Mouse (Mus musculus): ENCODE results near the gene St7l. TPM values are rescaled to one million over a fixed set of nuclear protein-coding genes. Genes with fewer than 3 reads are reported as not detected.

The St7l gene
- polyA plus RNA-seq, 1 experiment from 2014 or later = 40.6 TPM

DNA sequence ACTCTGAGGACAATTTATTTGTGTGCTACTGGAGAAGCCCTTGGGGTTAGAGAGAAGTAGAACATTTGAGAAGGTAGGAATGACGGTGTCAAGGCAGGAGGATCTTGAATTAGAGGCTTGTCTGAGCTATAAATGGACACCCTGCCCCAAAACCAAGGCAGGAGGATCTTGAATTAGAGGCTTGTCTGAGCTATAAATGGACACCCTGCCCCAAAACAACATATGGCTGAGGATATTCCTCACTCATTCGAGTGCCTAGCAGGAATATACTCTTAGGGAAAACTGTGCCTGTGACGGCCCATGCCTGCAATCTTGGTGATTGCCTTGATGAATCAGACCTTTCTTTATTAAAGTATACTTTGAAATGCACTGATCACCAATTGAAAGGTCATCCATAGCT is 42.2 kb downstream of the St7l start:
- H3K9me3 ChIP-seq = no peaks in the 10 kb centered on the region
- no peak overlapping the region for H3K27ac ChIP-seq (replicated peaks)
- H3K4me1 ChIP-seq = no peaks in the 10 kb centered on the region
- 86% methylated on average over 3 of the region's 3 CpGs for WGBS
- no peak for ATAC-seq (replicated peaks)
- no peak overlapping the region for H3K4me2 ChIP-seq (replicated peaks)
- H3K4me3 ChIP-seq = no peak overlapping the region
- H3K27me3 ChIP-seq = no peaks in the 10 kb centered on the region
- H3K36me3 ChIP-seq = peaks cover 19% of the 10 kb centered on the region; the same call in 1 of the 2 replicates
- no peak overlapping the region for H3K9ac ChIP-seq (replicated peaks)

DNA sequence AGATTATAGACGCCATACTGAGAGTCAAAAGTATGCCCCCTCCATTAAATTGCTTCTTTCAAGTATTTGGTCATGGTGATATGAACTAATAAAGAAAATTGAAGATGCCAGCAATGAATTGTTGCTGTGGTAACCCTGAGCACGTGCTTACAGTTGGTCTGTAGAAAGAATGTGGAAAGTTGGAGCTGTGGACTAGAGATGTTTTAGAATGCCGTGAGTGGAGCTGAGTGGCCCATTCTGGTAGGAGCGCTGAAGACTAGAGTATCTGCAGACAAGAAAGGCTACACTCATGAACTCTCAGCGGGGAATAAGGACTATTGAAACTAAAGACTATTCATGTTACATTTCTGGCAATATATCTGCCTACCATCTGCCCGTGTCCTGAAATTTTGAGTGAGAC is 45.4 kb downstream of the St7l start:
- ATAC-seq (replicated peaks) = no peak
- WGBS = 85% methylated on average over 6 of the region's 6 CpGs
- H3K9me3 ChIP-seq = no peaks in the 10 kb centered on the region

DNA sequence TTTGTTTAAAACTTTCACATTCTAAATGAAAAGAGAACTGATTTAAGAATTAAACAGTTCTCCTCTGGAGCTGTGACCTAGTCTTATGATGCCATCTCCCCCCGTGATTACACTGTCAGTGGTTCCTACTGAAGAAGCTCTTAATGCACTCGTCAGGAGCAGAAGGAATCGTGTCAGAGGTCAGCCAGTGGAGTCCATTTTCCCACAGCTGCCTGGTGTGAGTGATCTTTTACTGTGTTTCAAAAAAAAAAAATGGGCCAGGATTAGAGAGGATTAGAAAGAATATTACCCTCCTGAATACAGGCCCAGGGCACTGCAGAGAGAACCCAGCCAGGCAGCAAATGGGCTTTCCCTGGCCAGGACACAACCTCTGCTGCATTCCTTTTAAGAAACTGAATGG is 51.2 kb downstream of the St7l start:
- Histone ChIP-seq H3K36me3 (peaks cover 10% of the 10 kb centered on the region; the same call in 1 of the 2 replicates), H3K9ac (replicated peaks) (no peak overlapping the region), H3K27me3 (no peaks in the 10 kb centered on the region), H3K27ac (replicated peaks) (no peak overlapping the region), H3K4me2 (replicated peaks) (no peak overlapping the region), H3K4me1 (no peaks in the 10 kb centered on the region), H3K4me3 (no peak overlapping the region), H3K9me3 (no peaks in the 10 kb centered on the region)
- no peak for ATAC-seq (replicated peaks)
- WGBS = 7% methylated on average over 3 of the region's 3 CpGs

More for the DNA sequence above, 45.4 kb downstream of the St7l start:
- peaks cover 14% of the 10 kb centered on the region; the same call in 1 of the 2 replicates for H3K36me3 ChIP-seq
- no peak overlapping the region for H3K27ac ChIP-seq (replicated peaks)
- no peak overlapping the region for H3K9ac ChIP-seq (replicated peaks)
- no peaks in the 10 kb centered on the region for H3K4me1 ChIP-seq
- no peak overlapping the region for H3K4me2 ChIP-seq (replicated peaks)
- H3K4me3 ChIP-seq = no peak overlapping the region
- H3K27me3 ChIP-seq = no peaks in the 10 kb centered on the region

DNA sequence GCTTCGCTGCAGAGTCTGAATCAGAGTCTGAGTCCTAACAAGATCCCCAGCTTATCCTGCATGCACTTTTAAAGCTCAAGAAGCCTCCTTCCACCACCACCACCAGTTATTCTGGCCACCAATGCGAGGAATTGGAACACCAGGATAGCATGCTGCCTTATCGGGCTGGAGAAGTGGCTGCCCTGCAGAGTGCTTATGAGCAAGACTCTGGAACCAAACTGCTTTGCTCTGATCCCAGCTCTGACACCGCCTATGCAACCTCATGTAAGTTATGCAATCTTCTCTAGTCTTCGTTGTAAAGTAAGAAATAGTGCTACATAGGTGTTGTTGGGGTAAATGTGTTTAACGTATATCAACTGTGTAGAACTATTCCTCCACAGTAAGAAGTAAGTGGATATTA is 65.6 kb downstream of the St7l start:
- Histone ChIP-seq H3K9me3 (no peaks in the 10 kb centered on the region), H3K9ac (replicated peaks) (no peak overlapping the region), H3K4me1 (peaks cover 5% of the 10 kb centered on the region; the same call in 1 of the 2 replicates), H3K36me3 (peaks cover 16% of the 10 kb centered on the region), H3K27ac (replicated peaks) (no peak overlapping the region), H3K4me3 (no peak overlapping the region), H3K4me2 (replicated peaks) (no peak overlapping the region), H3K27me3 (no peaks in the 10 kb centered on the region)
- ATAC-seq (replicated peaks) = no peak
- WGBS = 97% methylated on average over 6 of the region's 6 CpGs

DNA sequence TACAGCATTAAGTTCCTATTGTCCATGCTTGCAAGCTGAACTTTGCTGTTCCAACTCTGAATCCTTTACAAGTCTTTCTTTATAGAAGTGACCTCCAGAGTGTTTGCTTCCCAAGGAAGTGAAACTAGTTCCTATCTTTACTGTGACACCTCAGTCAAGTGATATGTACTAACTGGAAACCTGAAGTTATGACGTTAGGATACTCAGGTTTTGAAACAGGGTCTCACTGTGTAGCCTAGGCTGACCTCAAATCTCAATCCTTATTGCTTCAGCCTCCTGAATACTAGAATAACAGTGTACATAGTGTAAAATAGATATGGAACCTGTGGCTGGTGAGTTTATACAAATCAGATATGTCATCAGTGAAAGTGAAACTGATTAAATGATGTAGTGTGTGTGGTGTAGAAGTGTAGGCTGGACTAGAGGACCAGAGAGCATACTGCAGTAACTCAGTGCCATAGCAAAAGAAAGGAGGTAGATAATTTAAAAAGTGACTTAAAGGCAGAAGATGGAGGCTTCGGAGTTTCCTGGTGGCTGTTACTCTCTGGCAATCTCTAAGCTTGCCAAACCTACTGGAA is 74.0 kb downstream of the St7l start:
- Histone ChIP-seq H3K9me3 (no peaks in the 10 kb centered on the region), H3K4me3 (no peak overlapping the region), H3K36me3 (no peaks in the 10 kb centered on the region; the same call in 1 of the 2 replicates), H3K9ac (replicated peaks) (no peak overlapping the region), H3K4me1 (no peaks in the 10 kb centered on the region), H3K27ac (replicated peaks) (no peak overlapping the region), H3K27me3 (no peaks in the 10 kb centered on the region), H3K4me2 (replicated peaks) (no peak overlapping the region)
- WGBS = 87% methylated on average over 2 of the region's 2 CpGs
- no peak for ATAC-seq (replicated peaks)

DNA sequence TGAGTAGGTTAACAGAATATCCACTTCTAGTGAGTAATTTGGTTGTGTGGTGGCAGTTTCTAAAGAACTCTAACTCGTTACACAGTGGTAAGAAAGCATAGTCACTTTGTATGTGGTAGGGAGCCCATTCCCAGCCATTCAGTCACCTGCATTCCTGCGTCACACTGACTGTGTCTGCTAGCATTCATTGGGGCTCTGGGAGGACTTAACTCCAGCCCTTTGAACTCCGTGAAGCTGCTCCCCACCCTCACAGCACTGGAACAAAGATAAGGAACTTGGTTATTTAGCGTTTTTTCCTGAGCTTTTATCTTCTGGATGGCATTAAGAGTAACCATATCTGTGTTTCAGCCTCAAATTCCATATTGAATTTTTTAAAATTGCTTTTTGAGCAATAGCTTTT is 74.5 kb downstream of the St7l start:
- no peak overlapping the region for H3K4me2 ChIP-seq (replicated peaks)
- no peak overlapping the region for H3K4me3 ChIP-seq
- 0 out of 2 replicates have a peak, but pooled peaks cover 2% of the 10 kb centered on the region for H3K4me1 ChIP-seq
- 34% methylated on average over 4 of the region's 4 CpGs for WGBS
- H3K9me3 ChIP-seq = no peaks in the 10 kb centered on the region
- H3K9ac ChIP-seq (replicated peaks) = no peak overlapping the region
- no peak for ATAC-seq (replicated peaks)
- H3K27me3 ChIP-seq = no peaks in the 10 kb centered on the region
- H3K27ac ChIP-seq (replicated peaks) = no peak overlapping the region
- H3K36me3 ChIP-seq = no peaks in the 10 kb centered on the region; the same call in 1 of the 2 replicates

DNA sequence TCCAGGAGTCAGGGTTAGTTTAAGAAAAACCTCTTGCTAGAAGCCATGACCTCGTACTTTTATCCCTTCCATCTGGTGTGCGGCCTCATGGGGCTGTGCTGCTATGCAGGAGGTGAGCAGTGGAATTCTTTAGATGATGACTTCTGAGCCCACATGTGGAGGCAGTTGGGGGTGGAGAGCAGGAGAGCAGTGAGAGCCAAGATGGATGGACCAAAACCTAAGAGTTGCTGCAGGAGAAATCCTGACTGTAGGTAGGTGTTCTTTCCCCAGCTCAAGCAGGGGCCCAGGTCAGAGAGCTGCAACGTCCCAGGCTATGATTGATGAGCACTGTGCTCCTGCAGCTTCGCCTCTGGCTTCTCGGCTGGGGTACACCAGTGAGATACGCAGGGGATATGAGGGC is 76.9 kb downstream of the St7l start:
- H3K4me2 ChIP-seq (replicated peaks) = no peak overlapping the region
- ATAC-seq (replicated peaks) = no peak
- no peak overlapping the region for H3K4me3 ChIP-seq
- WGBS = 76% methylated on average over 6 of the region's 6 CpGs
- no peak overlapping the region for H3K9ac ChIP-seq (replicated peaks)
- no peaks in the 10 kb centered on the region; the same call in none of the 2 replicates for H3K36me3 ChIP-seq
- H3K9me3 ChIP-seq = no peaks in the 10 kb centered on the region
- no peak overlapping the region for H3K27ac ChIP-seq (replicated peaks)
- 0 out of 2 replicates have a peak, but pooled peaks cover 3% of the 10 kb centered on the region for H3K4me1 ChIP-seq
- no peaks in the 10 kb centered on the region for H3K27me3 ChIP-seq

DNA sequence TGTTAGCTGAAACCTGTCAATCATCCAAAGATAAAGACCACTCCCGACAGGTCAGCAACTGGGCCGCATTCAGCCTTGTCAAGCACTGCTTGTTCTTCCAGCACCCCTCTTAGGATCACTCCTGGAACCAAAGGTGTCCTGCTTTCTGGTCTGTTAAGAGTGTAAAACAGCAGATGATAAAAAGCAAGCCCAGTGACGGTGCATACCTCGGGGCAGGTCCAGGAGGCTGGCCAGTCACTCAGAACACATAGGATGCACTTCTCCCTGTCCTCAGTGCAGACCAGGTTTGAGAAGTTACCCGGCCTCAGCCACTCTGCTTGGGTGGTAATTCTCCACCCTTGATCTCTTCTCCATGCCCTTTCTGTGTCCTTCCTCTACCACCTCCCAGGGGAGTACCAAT is 78.9 kb downstream of the St7l start:
- ATAC-seq (replicated peaks) = no peak
- 48% methylated on average over 5 of the region's 5 CpGs for WGBS
- no peak overlapping the region for H3K4me3 ChIP-seq

DNA sequence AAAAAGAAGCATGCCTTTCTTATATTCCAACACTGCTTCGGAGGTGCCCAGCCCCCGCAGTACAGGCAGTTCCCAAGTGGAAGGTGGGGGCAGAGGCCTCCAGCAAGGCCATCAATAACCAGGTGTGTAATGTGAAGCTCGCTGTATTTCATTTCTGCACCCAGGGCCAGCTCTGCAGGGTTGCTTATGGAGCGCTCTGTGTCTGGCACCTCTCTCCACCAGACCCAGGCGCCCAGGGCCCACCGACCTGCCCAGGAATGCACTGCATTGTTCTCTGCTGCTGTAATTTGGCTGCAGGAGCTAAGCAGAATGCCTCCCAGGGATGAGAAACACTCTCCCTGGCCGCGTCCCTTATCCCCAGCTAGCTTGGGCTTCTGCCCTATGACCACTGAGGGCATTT is 79.5 kb downstream of the St7l start:
- Histone ChIP-seq H3K27me3 (no peaks in the 10 kb centered on the region), H3K9me3 (no peaks in the 10 kb centered on the region), H3K36me3 (peaks cover 7% of the 10 kb centered on the region), H3K4me1 (0 out of 2 replicates have a peak, but pooled peaks cover 3% of the 10 kb centered on the region), H3K27ac (replicated peaks) (no peak overlapping the region), H3K4me2 (replicated peaks) (no peak overlapping the region), H3K4me3 (no peak overlapping the region), H3K9ac (replicated peaks) (no peak overlapping the region)
- no peak for ATAC-seq (replicated peaks)
- 45% methylated on average over 8 of the region's 8 CpGs for WGBS

More for the DNA sequence above, 78.9 kb downstream of the St7l start:
- peaks cover 7% of the 10 kb centered on the region for H3K36me3 ChIP-seq
- no peak overlapping the region for H3K4me2 ChIP-seq (replicated peaks)
- H3K4me1 ChIP-seq = 0 out of 2 replicates have a peak, but pooled peaks cover 3% of the 10 kb centered on the region
- H3K27me3 ChIP-seq = no peaks in the 10 kb centered on the region
- H3K9me3 ChIP-seq = no peaks in the 10 kb centered on the region
- H3K27ac ChIP-seq (replicated peaks) = no peak overlapping the region
- no peak overlapping the region for H3K9ac ChIP-seq (replicated peaks)

DNA sequence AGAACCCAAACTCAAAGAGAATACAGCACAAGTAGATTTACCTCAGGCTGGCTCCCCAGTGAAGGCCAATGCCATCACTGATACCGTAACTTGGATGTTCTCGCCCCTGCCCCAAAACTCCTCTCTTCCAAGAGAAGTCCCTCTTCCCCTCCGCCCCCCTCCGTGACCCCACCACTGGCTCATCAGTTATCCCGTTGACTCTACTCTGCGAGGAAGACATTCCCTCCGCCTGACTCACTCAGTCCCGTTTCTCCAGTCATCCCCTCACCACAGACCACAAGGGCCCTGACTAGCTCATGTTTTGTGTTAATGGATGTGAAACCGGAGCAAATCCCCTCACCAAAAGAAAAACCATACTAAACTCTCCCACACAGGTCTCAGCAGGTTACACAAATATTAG is 81.1 kb downstream of the St7l start:
- Histone ChIP-seq H3K27ac (replicated peaks) (no peak overlapping the region), H3K4me2 (replicated peaks) (no peak overlapping the region), H3K9me3 (no peaks in the 10 kb centered on the region), H3K36me3 (peaks cover 7% of the 10 kb centered on the region), H3K4me3 (no peak overlapping the region), H3K4me1 (0 out of 2 replicates have a peak, but pooled peaks cover 3% of the 10 kb centered on the region), H3K9ac (replicated peaks) (no peak overlapping the region), H3K27me3 (no peaks in the 10 kb centered on the region)
- 93% methylated on average over 9 of the region's 9 CpGs for WGBS
- no peak for ATAC-seq (replicated peaks)

DNA sequence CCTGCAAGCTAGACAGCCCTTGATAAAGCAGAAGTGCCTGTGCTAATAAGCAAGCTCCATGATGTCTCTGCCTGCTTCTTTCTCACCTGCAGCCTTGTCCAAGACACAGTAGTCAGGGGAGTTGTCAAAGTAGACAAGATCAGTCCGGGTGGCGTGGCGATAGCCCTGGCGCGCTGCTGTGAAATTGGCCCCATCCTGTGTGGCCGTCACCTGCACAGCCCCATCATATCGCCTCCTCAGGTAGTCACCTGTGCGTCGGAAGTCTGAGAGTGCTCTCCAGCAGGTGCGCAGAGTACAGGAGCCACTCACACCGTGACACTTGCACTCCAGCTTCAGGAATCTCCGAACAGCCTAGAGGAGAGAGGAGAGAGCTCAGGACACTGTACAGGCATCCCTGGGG is 87.1 kb downstream of the St7l start:
- no peaks in the 10 kb centered on the region for H3K27me3 ChIP-seq
- peaks cover 15% of the 10 kb centered on the region for H3K36me3 ChIP-seq
- no peaks in the 10 kb centered on the region for H3K9me3 ChIP-seq
- 97% methylated on average over 12 of the region's 12 CpGs for WGBS
- H3K4me3 ChIP-seq = no peak overlapping the region
- H3K4me1 ChIP-seq = no peaks in the 10 kb centered on the region
- no peak for ATAC-seq (replicated peaks)
- H3K27ac ChIP-seq (replicated peaks) = no peak overlapping the region
- H3K9ac ChIP-seq (replicated peaks) = no peak overlapping the region
- no peak overlapping the region for H3K4me2 ChIP-seq (replicated peaks)

DNA sequence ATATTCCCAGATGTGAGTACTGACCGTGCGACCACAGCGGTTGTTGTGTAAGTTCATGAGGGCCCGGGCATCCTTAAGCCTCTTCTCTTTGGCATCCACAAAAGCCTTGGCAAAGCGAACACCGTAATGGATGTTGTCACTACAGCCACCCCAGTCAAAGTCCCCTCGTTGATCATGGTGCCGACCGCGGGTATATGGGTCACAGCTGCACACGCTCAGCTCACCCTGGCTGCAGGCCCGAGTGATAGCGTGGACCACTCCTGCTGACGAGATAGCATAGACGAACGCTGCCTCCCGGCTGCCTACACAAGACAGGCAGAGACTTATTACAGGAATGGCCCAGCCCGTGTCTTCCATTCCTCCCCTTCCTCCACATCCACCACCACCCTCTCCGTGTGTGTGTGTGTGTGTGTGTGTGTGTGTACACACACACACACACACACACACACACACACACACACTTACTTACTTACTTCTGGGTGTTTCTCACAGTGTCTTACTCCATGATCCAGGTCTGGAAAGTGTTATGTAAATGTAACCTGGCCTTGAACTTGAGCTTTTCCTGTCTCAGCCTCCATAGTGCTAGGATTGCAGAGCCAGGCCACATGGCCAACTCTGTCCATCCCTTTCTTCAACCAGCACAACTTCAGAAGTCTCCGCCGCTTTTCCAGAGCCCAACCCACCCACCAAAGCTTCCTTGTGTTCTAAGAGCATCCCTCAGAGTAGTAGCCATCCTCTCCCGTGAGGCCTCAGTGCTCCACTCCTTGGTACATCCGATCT is 89.3 kb downstream of the St7l start:
- H3K9ac ChIP-seq (replicated peaks) = no peak overlapping the region
- no peaks in the 10 kb centered on the region for H3K9me3 ChIP-seq
- H3K27me3 ChIP-seq = no peaks in the 10 kb centered on the region; the same call in 1 of the 2 replicates
- ATAC-seq (replicated peaks) = no peak
- WGBS = 93% methylated on average over 22 of the region's 23 CpGs
- H3K4me1 ChIP-seq = no peaks in the 10 kb centered on the region
- H3K27ac ChIP-seq (replicated peaks) = no peak overlapping the region
- H3K36me3 ChIP-seq = peaks cover 8% of the 10 kb centered on the region; the same call in 1 of the 2 replicates
- H3K4me3 ChIP-seq = no peak overlapping the region
- no peak overlapping the region for H3K4me2 ChIP-seq (replicated peaks)
